Mouse (Mus musculus) kidney, postnatal 4 days (tissue): ENCODE measurements around the gene Atp1b1.
A peak's percentile ranks its signal among the peaks of the same experiment; 100 is the strongest.

Experiments used
- DNase-seq, 2 experiments: peaks; one replicate each; pipeline ENCODE4 v3.0.0; 2021; ENCODE audit warnings: mixed read lengths in 2 of 2

The Atp1b1 gene

DNA sequence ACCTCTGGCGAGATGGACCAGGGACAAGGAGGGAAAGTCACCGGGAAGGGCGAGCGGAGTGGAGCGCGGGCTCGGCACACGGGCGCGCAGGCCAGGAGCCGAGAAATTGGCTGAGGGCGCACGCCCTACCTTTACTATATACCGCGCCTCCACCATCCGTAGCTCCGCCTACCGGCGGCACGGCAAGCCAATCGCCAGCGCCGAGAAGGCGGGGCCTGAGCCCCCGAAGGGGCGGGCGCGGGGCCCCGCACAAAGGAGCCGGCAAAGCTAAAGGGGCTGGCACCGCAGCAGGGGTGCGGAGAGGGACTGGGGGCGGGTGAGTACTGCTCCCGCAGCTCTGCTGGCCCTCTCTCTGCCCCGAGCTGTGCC lies at the start of gene Atp1b1:
TSS of gene Atp1b1 (minus strand) at position 111 of the 369 bp plus-strand sequence.
- DNase-seq: peak; percentile 90 to 94

DNA sequence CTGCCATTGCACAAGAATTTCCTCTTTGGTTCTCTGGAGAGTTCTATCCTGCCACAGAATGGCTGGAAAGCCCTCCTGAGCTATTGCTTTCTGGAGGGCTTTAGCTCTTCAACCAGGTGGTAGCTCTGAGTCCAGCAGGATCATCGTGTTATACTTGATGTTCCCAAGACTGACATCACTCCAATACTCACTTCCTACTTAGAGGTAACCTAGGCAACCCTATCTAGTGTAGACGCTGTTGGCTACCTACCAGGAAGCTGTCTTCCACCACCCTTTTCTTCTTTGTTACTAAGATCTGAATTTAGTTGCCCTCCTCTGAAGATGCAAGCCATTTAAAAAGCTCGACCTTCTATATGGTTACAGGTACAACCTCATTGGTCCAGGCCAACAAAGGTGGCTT lies 46.9 kb upstream of the Atp1b1 start:
- no peak for DNase-seq

DNA sequence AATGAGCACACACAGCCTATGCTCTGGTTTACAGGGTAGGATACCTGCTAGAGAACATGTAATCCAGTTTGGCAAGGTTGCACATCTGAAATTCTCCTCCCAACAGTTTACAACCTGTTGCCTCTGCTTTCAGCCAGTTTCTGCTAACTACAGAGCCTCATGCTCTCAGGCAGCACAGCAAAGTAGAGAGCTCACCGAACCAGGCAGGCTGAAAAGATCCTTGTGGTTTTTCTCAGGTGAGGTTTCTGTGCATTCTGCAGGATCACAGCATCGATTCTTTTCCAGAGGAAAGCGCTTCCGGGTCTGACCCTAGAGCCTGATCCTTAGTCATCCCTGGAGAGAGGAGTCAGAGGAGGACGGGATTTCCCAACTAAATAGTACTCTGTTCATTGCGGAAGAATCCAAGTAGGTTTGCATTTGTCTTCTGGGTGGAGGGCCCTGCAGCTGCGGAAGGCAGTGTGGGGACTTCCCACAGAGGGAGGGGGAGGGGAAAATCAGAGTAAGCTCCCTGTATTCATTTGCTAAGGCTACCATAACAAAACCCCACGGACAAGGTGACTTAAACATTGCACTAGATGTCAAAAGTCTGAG lies 45.1 kb upstream of the Atp1b1 start:
- no peak for DNase-seq

DNA sequence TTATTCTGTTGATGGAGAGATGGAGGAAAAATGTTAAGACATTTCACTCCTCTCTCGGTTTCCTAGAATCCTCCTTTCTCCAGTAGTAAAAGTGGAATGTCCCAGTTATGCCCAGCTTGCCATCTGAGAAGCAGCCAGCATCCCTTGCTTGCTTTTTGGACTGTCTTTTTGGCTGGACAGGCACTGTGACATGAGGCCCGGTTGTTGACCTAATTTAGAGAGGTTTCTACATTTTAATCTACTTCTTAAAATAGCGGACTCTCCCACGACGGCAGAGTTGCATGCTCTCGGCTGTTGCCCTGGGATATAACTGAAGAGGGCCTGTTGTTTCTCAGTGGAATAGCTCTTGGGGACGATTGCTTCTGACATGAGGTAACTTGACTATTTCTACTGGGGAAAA lies 44.1 kb upstream of the Atp1b1 start:
- DNase-seq: no peak

DNA sequence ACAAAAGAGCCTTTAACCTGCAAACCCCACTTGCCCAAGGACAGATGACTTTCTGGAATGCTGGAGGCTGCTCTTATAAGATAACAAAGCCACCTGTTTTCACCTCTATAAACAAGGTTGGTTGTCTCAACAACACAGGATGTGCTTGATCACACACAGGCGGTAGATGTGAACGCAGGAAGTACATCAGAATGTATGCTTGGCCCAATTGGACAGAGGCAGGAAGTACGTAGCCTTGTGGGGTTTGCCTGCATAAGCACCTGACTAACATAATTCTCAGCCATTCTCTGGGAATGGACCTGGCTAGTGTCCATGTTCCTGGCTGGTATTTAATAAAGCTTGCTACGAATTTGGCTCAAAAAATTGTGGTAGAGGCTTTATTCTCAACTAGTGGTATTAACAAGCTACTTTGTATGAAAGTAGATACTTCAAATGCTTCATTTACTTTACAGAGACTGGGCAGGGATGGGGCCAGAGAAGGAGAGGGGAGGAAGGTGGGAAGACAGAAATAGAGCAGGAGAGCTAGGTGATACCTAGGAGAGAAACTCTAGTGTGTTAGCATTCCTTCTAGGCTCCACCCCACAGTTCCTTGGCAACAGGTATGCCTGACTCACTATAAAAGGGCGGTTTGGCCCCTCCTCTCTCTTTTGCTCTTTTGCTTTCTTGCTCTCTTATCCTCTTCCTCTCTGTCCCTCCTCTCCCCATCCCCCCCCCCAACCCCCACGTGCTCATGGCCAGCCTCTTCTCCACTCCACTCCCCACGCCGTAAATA lies 36.8 kb upstream of the Atp1b1 start:
- no peak for DNase-seq

DNA sequence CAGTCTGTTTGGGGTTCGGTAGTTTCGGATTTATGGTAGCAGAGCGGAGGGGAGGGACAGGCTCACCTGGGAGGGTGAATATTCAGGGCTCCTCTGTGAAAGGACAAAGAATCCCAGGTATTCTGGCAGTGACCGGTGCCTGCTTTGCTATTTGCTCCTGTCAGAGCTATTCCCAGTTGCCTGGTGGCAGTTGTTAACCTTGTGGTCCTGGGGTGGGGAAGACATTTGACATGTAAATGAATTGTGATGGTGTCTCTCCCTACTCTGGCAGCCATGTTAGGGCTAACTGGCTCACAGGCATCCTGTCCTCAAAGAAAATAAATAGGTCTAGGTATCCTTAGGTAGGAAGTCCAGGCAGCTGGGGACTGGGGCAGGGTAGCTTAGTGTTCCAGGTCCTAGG lies 36.1 kb upstream of the Atp1b1 start:
- no peak for DNase-seq

DNA sequence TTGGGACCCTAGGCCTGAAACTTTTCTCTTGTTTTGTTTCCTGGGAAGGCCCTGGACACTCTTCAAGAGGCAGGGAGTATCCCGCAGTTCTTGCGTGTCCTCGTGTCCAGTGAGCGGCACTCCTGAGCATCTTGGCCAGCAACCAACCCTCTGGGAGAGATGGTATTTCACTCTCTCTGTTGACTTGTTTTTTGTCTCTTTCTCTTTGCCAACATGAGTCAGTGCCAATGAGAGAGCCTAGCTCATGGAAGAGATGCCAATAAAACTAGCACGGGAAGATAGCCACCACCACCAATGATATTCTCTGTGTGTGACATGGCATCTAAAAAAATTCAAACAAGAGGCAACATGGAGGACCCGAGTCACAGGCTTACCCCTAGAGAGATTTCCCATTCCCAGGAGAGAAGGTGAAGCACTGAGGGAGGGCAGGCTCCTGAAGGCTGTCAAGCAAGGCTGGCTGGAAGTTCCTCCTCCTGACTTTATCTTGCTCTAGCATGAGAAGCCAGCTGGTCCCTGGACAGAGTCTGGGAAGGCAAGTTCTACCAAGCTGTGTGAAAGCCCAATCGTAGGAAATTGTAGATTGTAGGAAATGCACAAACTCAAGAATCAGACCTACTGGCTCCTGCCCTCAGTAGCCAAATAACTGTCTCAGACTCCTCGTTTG lies 35.0 kb upstream of the Atp1b1 start:
- DNase-seq: no peak

DNA sequence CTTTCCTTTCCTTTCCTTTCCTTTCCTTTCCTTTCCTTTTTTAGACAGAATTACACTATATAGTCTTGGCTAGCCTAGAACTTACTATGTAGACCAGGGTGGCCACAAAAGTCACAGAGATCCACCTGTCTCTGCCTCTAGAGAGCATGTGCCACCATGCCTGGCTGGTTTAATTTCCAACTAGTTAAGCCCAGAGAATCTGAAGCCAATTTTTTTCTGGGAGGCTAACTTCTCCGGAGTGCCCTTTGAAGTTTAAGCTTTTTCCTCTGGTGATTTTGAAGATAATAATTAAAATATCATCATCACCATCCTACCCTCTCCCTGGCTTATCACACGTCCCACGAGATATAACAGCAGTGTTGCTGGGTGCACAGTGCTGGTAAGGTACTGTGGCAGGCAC lies 34.3 kb upstream of the Atp1b1 start:
- DNase-seq: no peak

DNA sequence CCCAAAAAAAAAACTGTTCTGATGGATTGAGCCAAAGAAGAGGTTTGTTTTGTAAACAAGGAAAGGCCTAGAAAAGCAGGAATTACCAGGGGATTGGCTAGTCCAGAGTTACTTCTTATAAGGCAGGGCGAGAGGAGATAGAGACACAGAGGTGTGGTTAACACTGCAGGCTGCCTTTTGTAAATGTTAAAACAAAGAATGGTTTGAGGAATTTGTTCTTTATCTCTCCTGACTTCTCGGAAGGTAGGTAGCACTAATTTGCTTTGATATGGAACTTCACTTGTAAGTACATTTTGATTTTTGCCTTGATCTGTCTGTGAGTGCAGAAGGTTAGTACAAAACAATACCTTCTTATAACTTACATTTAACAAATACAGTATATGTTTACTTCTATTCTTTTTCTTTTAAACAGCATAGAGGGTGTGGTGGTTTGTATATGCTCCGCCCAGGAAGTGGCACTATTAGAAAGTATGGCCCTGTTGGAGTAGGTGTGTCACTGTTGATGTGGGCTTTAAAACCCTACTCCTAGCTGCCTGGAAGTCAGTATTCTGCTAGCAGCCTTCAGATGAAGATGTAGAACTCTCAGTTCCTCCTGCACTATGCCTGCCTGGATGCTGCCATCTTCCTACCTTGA lies 31.9 kb upstream of the Atp1b1 start:
- DNase-seq: no peak

DNA sequence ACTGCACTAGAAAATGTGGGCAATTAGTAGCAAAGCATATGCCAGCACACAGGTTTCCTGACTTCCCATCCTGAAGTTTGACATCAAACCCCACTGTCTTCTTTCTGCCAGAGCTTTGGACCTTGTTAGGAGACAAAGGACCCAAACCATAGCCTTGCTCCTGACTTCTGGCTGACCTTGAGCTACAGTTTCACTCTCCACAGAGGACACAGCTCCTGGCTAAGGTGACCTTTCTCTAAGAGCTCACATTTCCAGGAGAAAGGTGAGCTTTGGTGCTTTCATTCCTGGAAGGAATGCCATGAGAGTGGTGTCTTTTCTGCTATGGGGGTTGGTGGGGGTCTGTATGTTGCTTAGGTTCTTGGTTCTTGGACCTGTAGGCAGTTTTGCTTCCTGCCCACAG lies 25.6 kb upstream of the Atp1b1 start:
- DNase-seq: no peak

DNA sequence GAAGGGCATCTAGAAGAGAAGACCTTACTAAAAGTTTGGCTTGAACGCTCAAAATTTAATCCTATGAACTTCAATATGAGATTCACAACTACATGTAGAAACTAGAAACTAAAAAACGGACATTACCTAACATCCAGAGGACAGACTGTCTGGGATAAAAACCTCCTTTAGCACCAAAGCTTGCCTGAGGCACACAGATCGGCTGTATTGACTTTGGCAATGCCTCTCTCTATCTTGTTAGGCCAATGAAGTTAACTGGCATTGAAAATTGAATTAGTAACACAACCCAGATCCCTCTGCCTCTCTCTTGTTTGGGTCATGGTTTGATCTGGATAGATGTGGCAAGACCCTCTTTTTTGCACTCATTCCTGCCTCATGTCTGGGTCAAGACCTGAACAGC lies 24.7 kb upstream of the Atp1b1 start:
- no peak for DNase-seq

DNA sequence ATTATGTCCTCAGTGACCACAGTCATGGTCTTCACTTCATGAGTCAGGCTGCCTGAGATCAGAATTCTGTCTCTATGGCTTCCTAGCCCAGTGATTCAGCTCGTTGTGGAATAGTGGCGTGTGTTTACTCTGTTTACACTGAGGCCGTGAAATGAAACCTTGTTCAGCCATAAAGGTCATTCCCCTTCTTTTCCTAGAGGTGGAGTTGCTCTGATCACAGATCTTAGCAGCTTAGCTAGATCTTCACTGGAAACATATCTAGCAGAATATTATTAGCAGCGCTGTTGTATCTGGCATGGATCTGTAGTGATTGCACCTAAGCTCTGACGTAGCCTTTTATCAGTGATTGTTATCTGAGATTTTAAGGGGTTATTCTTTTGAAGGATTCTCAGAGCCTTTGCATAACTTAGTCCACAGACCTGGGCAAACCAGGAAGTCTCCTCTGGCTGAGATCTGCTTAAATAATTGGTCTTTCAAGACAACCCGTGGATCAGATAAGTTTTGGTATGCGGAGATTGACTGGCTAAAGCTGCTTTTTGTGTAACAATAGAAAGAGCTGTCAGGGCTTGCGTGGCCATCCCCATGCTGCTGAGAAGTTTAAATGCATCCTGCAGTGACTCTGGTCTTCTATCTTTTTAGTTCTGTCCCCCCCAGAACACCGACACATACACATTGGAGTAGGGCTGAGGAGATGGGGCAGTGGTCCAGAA lies 23.6 kb upstream of the Atp1b1 start:
- DNase-seq: no peak

DNA sequence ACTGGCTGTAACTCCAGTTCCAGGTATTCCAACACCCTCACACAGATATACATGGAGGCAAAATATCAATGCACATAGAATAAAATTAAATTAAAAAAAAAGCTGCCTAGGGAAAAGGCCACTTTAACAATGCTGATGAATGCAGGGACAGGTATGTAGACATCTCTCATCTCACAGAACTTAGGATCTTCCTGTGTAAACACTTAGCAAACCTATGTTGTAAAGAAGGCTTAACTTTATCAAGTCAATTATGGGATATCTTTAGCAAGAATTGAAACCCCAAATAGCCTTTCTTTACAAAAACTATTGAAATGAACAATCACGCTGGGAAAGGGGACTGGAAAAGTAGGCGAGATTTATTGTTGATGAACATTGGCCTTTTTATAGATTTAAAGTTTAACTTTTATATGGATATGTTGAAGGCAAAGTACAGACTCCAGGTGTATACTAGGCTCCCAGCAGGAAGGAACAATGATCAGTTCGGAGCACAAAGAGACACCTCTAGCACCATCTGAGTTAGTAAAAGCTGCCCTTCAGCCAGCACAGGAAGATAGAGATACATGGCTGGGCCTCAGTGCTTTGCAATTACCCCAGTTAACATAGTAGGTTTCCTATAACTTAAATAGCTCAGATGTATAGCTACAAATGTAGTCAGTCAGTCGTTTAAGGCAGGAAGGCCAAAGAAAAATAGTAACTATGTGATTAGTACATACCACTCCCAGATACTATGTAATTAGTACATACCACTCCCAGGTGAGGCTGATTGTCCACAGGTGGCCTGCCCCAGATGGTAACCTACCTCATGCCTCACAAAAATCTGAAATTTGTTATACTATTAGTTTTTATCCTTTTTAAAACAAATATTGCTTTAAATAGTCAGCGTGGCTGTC lies 22.8 kb upstream of the Atp1b1 start:
- DNase-seq: no peak

DNA sequence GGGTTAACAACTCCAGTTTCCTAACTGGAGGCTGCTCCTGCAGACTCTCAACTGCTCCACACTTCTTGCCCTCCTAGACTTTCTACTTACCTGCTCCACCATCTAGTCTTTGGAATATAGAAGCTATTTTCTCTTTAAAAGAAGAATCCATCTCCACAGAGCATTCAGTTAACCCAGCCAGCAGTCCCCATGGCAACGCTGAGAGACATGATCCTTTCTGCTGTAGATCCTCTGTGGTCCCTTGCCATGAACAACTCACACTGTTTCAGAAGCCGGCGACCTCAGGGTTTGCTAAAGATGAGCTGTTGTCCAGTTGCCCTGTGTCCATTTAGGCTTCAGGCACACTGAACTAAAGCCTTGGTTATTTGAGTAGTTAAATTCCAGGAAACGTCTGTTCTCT lies 17.7 kb upstream of the Atp1b1 start:
- no peak for DNase-seq

DNA sequence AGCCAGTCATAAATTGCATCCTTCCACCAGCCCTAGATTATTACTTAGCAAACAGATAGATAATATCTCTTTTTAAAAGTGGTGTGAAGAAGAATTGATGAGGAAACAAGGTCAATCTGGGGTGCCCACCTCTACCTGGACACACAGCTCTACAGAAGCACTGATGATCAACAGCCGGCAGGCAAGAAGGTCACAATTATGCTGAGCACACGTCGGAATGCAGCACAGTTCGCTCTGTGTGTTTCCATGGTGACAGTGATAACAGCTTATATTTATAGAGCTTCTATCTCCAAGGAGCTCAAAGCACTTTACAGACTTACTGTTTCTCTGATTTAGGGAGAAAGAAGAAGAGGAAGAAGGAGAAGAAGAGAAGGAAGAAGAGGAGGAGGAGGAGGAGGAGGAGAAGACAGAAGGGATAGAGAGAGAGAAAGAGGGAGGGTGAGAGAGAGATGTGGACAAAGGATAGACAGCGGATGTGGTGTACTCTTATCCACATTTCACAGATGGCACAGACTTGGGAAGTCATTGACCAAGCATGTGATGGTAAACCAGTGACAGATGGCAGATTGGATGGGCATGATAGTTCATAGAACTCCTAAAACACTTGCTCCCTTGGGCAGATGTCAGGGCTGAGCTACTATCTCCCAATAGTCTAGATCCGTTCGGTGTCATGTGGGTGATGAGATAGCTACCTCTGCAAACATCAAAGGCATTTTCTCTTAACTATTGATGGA lies 16.8 kb upstream of the Atp1b1 start:
- DNase-seq: no peak

DNA sequence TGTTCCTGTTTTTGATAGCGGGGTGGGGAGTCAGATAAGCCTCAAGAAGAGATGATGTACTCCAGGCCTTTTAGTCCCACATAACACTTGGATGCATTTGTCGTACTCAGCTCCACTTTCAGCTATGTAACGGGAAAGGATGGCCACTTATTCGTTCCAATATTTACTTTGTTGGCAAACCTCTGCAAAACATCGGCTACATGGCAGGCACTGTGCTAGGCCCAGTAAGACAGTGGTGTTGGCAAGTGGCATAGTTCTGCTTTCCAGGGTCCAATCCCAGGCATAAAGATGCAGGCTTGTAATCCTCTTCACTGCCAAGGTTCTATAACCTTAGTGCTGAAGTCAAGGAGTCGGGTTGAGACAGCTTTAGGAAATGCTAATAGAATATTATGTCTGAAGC lies 16.2 kb upstream of the Atp1b1 start:
- no peak for DNase-seq

DNA sequence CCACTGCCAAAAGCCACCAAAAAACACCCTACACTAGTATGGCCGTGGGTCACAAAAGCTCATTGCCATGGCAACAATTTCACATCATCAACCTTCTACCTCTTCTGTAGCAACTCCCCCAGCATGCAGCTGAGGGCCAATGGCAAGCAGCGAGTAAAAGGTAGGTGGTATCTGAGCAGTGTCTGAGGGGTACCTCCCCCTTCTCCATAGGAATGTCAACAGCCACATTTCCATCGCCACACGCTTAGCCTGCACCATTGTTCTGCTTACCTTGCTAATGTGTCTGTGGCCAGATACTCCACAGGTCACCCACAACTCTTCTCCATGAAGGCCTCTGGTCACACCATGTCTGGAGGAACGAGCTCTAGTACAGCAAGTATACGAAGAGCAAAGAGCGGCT lies 15.2 kb upstream of the Atp1b1 start:
- DNase-seq: no peak

DNA sequence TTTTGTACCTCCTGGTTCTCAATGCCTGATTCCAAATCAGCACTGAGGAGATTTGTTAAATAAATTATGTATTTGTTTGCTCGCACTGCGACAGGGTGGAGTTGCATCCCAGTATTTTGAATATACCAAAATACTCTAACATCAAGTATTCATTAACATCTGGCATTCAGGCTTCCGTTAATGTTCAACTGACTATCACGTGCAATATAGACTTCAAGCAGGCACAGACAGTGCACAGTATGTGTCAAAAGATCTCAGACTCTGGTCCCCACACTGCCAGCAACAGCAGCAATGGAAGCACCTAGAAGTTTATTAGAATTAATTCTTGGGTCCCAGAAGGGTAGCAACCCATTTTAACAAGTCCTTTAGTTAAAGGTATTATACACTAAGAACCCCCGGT lies 13.5 kb upstream of the Atp1b1 start:
- DNase-seq: no peak

DNA sequence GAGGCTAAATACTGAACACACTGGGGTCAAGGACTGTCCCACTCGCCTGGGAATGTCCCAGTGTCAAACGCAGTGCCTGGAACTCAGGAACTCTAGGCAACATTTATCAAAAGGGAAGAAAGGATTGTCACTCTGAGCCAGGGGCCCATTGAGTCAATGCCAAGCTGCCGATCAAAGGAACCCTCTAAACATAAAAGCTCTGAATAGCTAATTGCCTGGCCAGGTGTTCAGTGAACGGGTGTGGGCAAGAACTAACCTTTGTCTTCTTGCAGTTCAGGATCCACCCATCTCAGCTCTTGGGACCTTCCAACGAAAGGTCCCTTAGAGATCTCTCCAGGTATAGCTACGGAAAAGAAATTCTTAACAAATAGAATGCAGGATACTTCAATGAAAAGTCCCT lies 12.8 kb upstream of the Atp1b1 start:
- DNase-seq: no peak

DNA sequence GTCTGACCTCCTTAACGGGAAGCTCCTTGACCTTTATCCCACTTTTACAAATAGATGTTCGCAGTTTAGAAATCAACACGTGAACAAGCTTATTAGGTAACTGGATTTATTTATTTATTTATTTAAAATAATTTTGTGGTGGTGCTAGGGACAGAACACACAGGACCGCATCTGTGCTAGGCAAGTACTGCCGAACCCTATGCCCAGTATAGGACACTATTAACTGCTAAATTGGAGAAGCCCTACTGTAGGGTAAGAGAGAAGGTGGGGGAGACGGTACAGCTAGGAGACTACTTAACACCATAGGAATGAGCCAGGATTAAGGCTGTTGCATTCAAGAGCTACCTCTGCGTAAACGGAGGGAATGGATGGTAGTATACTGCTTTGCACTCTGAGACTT lies 10.2 kb upstream of the Atp1b1 start:
- no peak for DNase-seq

DNA sequence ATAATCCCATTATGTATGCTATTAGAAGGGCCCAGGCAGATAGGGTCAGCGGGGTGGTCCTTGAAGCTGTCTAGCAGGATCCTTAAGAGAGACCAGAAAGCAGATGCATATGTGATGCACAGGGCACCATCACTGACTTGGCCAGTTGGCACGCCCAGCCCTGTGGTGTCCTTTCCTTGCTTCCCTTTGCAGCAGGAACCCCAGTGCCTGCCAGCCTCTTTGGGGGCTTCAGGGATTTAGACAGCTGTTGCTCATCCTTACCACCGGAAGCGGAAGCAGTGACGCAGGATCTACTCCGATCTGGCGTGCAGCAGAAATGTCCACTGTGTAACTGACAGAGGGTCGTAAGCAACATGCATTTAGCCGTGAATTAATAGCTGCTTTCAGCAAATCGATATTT lies 9.3 kb upstream of the Atp1b1 start:
- DNase-seq: no peak

DNA sequence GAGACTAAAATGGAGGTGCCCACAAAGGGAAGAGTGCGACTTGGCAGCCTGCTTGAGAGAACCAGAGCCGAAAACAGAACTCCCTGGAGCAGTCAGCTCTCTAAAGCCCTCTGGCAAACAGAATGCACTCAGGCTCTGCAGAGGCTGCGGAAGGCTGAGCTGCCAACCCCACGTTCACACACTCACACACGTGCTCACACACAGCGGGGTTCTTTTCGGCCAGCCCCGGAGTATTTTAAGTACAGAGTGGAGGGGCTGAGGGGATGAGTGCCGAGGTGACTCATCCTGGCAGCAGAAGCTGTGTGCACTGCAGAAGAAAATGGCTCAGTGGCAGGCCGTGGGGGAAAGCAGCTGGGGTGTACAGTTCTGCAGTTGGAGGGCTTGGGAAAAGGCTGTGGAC lies 3.6 kb upstream of the Atp1b1 start:
- peak; percentile 27 to 61 for DNase-seq
